In genomic region chr3:121737453-121737852, GRCm38 (mm10) we compare ENCODE assay signal across 8 mouse cellular contexts. TPM values are rescaled to one million over a fixed set of nuclear protein-coding genes. Genes with fewer than 3 reads are reported as not detected.
DNase-seq lines count a peak whose midpoint lies in the region; ATAC-seq and TF ChIP-seq lines count a peak whose summit lies in the region.

No protein-coding gene starts in this region.

- no peak overlapping the region for H3K4me3 ChIP-seq in layer of hippocampus, adult 2 months

- no peak overlapping the region for H3K27ac ChIP-seq in layer of hippocampus, adult 2 months

- TF ChIP-seq CTCF in layer of hippocampus, adult 2 months (conservative IDR thresholded peaks at IDR 0.05): peak; percentile 67

- ATAC-seq in megakaryocyte, adult 5-6 weeks (ENCODE audit: poor library complexity, severe bottlenecking): peak; percentile 55
- ATAC-seq in erythroblast, adult 5-6 weeks (replicated peaks; ENCODE audit: low FRiP score, poor library complexity, severe bottlenecking): no peak

- DNase-seq in cerebellum, adult 18-20 months: peak; percentile 23 to 44
- no peak for DNase-seq in cerebellum, adult 9-11 months
- no peak for DNase-seq in layer of hippocampus, adult 2 months (ENCODE audit: low spot score in 2 of 2)
- DNase-seq in layer of hippocampus, adult 9-11 months: no peak
- peak; percentile 70 for DNase-seq in R1 (ENCODE audit: low read depth, low spot score)
- DNase-seq in ovary, postnatal 10 days (ENCODE audit: low spot score): no peak

RNA-seq across cellular contexts. Expression of gene F3, which starts 14.1 kb away (rescaled TPM):
- total RNA-seq in layer of hippocampus, adult 2 months (2021): 10 to 100 TPM; 52.6 to 68.0 TPM
- total RNA-seq in megakaryocyte, adult 5-6 weeks (2015): 0.89 TPM in 1 of 2 replicates, not detected in the other
- total RNA-seq in megakaryocyte, adult 5-6 weeks (2017): 2.6 TPM in 1 of 2 replicates, not detected in the other
- not detected in 2 replicates for total RNA-seq in erythroblast, adult 5-6 weeks (2015; ENCODE audit: low replicate concordance)
- total RNA-seq in erythroblast, adult 5-6 weeks (2017; ENCODE audit: low replicate concordance): 0.98 TPM in 1 of 2 replicates, not detected in the other

Comparison
In these comparisons a context has a peak if more than half of its experiments do, and no peak if none do; other contexts are left out.
1. DNase-seq: peak in cerebellum, adult 18-20 months (2 of 2) and R1 (single experiment); none in cerebellum, adult 9-11 months (single experiment), layer of hippocampus, adult 2 months (0 of 2), layer of hippocampus, adult 9-11 months (single experiment) and ovary, postnatal 10 days (single experiment).
2. RNA of gene F3, which starts 14.1 kb away (total RNA-seq): 52.6 to 68.0 TPM in layer of hippocampus, adult 2 months; 0.89 to 2.6 TPM in megakaryocyte, adult 5-6 weeks and 0.98 TPM in erythroblast, adult 5-6 weeks; every median in the first group is over 10 times any median in the second.